Mouse (Mus musculus) spleen, adult 12 weeks (tissue): ENCODE data around the gene Gpx3.
"Not testable (repeated sequence)": the region's sequence is repeated elsewhere in the genome, so short reads cannot be mapped to it uniquely, and the experiment has no call there.

ENCODE experiments used
- DNase-seq: peaks from one replicate; pipeline ENCODE4 v3.0.0; 2022; ENCODE audit warnings: low spot score

Gpx3 gene

GRCm38 (mm10) chr11:54902333-54903323 is at the start of gene Gpx3:
Gene Gpx3 (plus strand): TSS chr11:54902453.
- DNase-seq = no peak

- DNase-seq = not testable (repeated sequence)
Measured at GRCm38 (mm10) chr11:54858880-54859279, 43.4 kb upstream of the Gpx3 start.

GRCm38 (mm10) chr11:54859322-54860165 is 42.7 kb upstream of the Gpx3 start:
- DNase-seq = no peak

- peak; percentile 92 for DNase-seq
Measured at GRCm38 (mm10) chr11:54860256-54861038, 41.8 kb upstream of the Gpx3 start, which contains the start of gene Lyrm7. Gene Lyrm7 (minus strand): TSS chr11:54860916.

- DNase-seq = no peak
Measured at GRCm38 (mm10) chr11:54861471-54862420, 40.5 kb upstream of the Gpx3 start.

GRCm38 (mm10) chr11:54862621-54863520 is 39.4 kb upstream of the Gpx3 start:
- no peak for DNase-seq

GRCm38 (mm10) chr11:54865330-54866085 is 36.7 kb upstream of the Gpx3 start:
- DNase-seq = no peak

- DNase-seq = peak; percentile 90
Measured at GRCm38 (mm10) chr11:54866119-54867048, 35.9 kb upstream of the Gpx3 start, which contains the start of gene Hint1. Gene Hint1 (plus strand): TSS chr11:54866383.

GRCm38 (mm10) chr11:54867049-54867385 is 35.2 kb upstream of the Gpx3 start:
- DNase-seq = no peak

GRCm38 (mm10) chr11:54867903-54868434 is 34.3 kb upstream of the Gpx3 start:
- no peak for DNase-seq

- DNase-seq = no peak
Measured at GRCm38 (mm10) chr11:54868445-54868844, 33.8 kb upstream of the Gpx3 start.

GRCm38 (mm10) chr11:54869318-54869717 is 32.9 kb upstream of the Gpx3 start:
- DNase-seq = no peak

- no peak for DNase-seq
Measured at GRCm38 (mm10) chr11:54871831-54872537, 30.3 kb upstream of the Gpx3 start.

GRCm38 (mm10) chr11:54876031-54876430 is 26.2 kb upstream of the Gpx3 start:
- no peak for DNase-seq

- no peak for DNase-seq
Measured at GRCm38 (mm10) chr11:54878893-54879292, 23.4 kb upstream of the Gpx3 start.

- DNase-seq = no peak
Measured at GRCm38 (mm10) chr11:54879434-54879833, 22.8 kb upstream of the Gpx3 start.

- no peak for DNase-seq
Measured at GRCm38 (mm10) chr11:54879922-54880321, 22.3 kb upstream of the Gpx3 start.
